Mouse (Mus musculus) megakaryocyte, embryonic 14.5 days (primary cell): Measurements from ENCODE around the gene Gm37240.
A peak's percentile ranks its signal among the peaks of the same experiment; 100 is the strongest.

Experiments
- FLI1 ChIP-seq: IDR thresholded peaks from 2 replicates; pipeline ENCODE4 v1.6.1; 2012; ENCODE audit warnings: low read length, inconsistent platforms, mixed read lengths
- GATA1 ChIP-seq: IDR thresholded peaks from 3 replicates; pipeline ENCODE4 v1.6.1; 2012; ENCODE audit warnings: mixed read lengths, low read length, inconsistent platforms, borderline replicate concordance

DNA sequence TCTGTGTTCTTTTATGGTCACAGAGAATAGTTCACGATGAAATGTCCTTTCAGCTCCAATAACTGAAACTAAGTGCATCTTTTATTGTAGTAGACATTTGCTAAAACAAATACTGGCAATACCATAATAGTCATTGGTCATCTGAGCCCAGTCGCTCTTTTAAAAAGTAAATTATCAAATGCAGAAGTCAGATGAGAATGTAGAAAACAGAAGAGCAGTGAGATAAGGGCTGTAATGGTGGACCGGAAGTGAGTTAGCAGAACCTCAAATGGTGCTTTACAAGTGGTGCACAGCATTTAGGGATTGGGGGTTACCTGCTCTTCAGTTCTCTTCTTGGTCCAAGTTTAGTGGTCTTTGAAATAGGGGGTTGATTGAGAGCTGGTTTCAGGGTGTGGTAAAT lies 942.4 kb downstream of the Gm37240 start:
- peak; percentile 25; the same call in 1 of the 3 replicates for TF ChIP-seq GATA1
- TF ChIP-seq FLI1, result no peak
